Mouse (Mus musculus) cerebellum, postnatal 25 days (tissue): ENCODE data around the gene Agtr1b.

Source experiments
- DNase-seq, 2 experiments: peaks; one replicate each; pipeline ENCODE4 v3.0.0; 2021; ENCODE audit warnings: mixed read lengths in 2 of 2

Gene Agtr1b

GRCm38 (mm10) chr3:20366558-20367522 lies at the start of gene Agtr1b:
Agtr1b (minus strand) TSS chr3:20367177.
- DNase-seq: peak; percentile 4 to 11

GRCm38 (mm10) chr3:20353598-20353997 lies 13.4 kb downstream of the Agtr1b start:
- DNase-seq: no peak

- DNase-seq: no peak
Observed at GRCm38 (mm10) chr3:20348206-20348605, 18.8 kb downstream of the Agtr1b start.

- no peak for DNase-seq
Observed at GRCm38 (mm10) chr3:20340402-20340801, 26.6 kb downstream of the Agtr1b start.

- no peak for DNase-seq
Observed at GRCm38 (mm10) chr3:20334681-20335080, 32.3 kb downstream of the Agtr1b start.

GRCm38 (mm10) chr3:20317233-20317632 lies 49.7 kb downstream of the Agtr1b start:
- DNase-seq: no peak

DNA sequence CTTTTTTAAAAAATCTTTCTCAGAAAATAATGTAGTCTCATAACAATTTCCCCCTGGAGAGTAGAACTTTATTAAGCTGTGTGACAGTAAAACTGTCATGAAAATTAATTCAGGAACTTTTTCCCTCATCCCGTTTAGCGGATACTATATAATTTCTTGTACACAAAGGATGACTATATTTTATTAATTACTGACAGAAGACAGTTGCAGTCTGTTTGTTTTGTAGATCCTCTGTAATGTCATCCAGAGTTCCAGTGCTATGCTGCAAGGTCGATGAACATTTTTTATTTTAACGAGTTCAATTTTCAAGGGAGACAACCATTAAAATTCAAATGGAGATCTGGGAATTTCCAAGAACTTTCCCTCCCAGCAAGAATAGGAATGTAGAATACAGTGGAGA lies 57.8 kb downstream of the Agtr1b start:
- no peak for DNase-seq

GRCm38 (mm10) chr3:20307256-20307655 lies 59.7 kb downstream of the Agtr1b start:
- DNase-seq: no peak

DNA sequence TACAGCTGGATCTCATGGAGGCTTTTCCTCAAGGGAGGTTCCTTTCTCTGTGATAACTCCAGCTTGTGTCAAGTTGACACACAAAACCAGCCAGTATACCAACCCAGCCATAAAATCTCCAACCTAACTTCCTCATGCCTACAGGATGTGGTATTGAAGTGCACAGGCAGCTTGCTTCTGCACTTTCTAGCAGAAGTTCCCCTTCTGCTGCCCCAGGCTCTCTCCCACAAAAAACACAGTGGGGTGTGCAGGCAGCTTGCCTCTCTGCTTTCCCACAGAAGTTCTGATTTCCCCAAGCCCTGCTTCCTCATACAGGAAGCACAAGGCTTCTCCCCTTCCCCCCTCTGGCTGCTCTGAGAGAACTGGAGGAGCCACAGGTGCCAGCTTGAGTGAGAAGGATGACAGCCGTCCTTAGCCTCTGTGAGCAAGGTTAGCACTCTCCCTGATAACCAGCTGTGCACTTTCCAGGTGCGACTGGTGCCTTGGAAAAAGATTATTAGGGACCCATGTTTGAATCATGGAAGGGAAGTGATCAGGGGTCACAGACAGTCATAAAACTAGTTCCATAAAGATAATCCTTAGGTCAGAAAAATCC lies 62.1 kb downstream of the Agtr1b start:
- DNase-seq: no peak

DNA sequence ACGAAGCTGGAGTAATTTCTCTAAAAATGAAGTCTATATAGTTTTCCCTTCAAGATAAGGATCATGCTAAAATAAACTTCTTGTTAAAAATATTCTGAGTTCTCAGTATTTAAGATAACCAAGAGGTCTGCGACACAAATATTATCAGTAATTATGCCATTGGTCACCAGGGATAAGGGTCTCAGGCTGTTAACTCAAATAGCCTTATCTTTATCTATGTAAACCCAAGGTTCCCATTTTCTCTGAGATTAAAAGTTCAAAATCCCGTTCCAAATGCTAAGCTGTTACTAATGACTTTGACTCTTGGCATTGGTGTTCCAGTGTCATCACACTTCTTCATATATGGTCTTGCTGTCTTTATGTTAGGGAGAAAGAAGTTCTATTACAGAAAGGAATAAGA lies 71.4 kb downstream of the Agtr1b start:
- no peak for DNase-seq

- no peak for DNase-seq
Observed at GRCm38 (mm10) chr3:20294542-20295348, 72.2 kb downstream of the Agtr1b start.

GRCm38 (mm10) chr3:20291370-20291769 lies 75.6 kb downstream of the Agtr1b start:
- DNase-seq: no peak

DNA sequence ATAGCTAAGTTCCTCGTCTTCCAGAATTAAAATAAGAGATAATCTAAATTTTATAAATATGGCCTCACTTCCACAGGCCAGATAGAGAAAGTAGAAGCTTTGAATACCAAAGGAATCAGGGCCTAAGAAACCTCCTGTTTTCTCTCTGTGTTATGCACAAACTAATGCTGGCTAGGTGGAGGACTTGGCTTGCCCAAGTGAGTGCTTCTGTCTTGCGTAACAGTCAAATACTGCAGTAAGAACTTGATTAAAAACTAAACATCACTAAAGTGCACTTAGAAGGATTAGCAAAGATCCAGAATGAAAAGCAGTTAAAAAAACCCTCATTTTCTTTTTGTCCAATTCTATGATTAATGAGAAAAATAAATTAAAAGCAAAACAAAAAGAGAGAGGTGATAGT lies 78.2 kb downstream of the Agtr1b start:
- DNase-seq: no peak

DNA sequence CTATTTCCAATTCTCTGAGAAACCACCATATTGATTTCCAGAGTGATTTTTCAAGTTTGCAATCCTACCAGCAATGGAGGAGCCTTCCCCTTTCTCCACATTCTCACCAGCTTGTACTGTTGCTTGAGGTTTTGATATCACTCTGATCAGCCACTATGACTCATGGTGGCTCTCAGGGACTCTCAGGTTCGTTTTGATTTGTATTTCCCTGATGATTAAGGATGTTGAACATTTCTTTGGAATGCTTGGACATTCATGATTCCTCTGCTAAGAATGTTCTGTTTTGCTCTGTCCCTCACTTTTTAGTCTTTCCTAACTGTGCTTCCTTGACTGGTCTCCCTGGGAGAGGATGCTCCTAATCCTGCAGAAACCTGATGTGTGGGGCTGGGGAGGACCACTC lies 85.2 kb downstream of the Agtr1b start:
- DNase-seq: no peak

GRCm38 (mm10) chr3:20275633-20276032 lies 91.3 kb downstream of the Agtr1b start, which contains the start of gene Cpb1:
Cpb1 (minus strand) TSS chr3:20275733.
- no peak for DNase-seq
